Mouse (Mus musculus): ENCODE results near the gene Lefty2. TPM values are rescaled to one million over a fixed set of nuclear protein-coding genes. Genes with fewer than 3 reads are reported as not detected.

The Lefty2 gene
- total and polyA plus RNA-seq, 3 experiments: not detected

- no peak for TF ChIP-seq ZNF384 (IDR thresholded peaks at IDR 0.05; ENCODE audit: low read depth, low read length)
- peak; percentile 59 for TF ChIP-seq TCF12 (IDR thresholded peaks at IDR 0.05; ENCODE audit: low read depth, low read length)
- TF ChIP-seq MAFK (IDR thresholded peaks at IDR 0.05; ENCODE audit: borderline replicate concordance, low read depth, low read length): no peak
- no peak for TF ChIP-seq MYC (IDR thresholded peaks at IDR 0.05; ENCODE audit: low read depth, low read length)
- peak; percentile 65 for TF ChIP-seq GATA1 (IDR thresholded peaks at IDR 0.05; ENCODE audit: low read depth, low read length)
- TF ChIP-seq NELFE (IDR thresholded peaks at IDR 0.05; ENCODE audit: low read depth, low read length): no peak
- no peak for TF ChIP-seq RAD21 (IDR thresholded peaks at IDR 0.05; ENCODE audit: low read depth, low read length)
- TF ChIP-seq E2F4 (IDR thresholded peaks at IDR 0.05; ENCODE audit: borderline replicate concordance, low read depth, low read length): no peak
- TF ChIP-seq EP300 (IDR thresholded peaks at IDR 0.05; ENCODE audit: low read depth in 1 of 2, low read length in 2 of 2): peak; percentile 16 to 53; a peak in 1 of 4 replicates
- no peak for TF ChIP-seq CHD2 (IDR thresholded peaks at IDR 0.05; ENCODE audit: low read length)
- no peak for TF ChIP-seq JUND (IDR thresholded peaks at IDR 0.05; ENCODE audit: low read depth, low read length)
- TF ChIP-seq CTCF (IDR thresholded peaks at IDR 0.05 in 2 of 3, conservative IDR thresholded peaks at IDR 0.05 in 1 of 3; ENCODE audit: control insufficient read depth in 1 of 3, insufficient read depth in 1 of 3, low read depth in 2 of 3, low read length in 3 of 3, poor library complexity in 1 of 3, severe bottlenecking in 1 of 3): no peak
- TF ChIP-seq SIN3A (IDR thresholded peaks at IDR 0.05; ENCODE audit: low read length): peak; percentile 47; the same call in 1 of the 2 replicates
- TF ChIP-seq ZC3H11A (IDR thresholded peaks at IDR 0.05; ENCODE audit: low read depth, low read length): no peak
- peak; percentile 72; the same call in 1 of the 2 replicates for TF ChIP-seq TBP (IDR thresholded peaks at IDR 0.05; ENCODE audit: low read depth, low read length)
- TF ChIP-seq GABPA (IDR thresholded peaks at IDR 0.05; ENCODE audit: low read depth, low read length): no peak
- TF ChIP-seq NRF1 (IDR thresholded peaks at IDR 0.05; ENCODE audit: insufficient read depth, low read depth, low read length, poor library complexity, severe bottlenecking): no peak
- no peak for TF ChIP-seq ZMIZ1 (IDR thresholded peaks at IDR 0.05; ENCODE audit: low read depth, low read length)
- no peak for TF ChIP-seq MEF2A (IDR thresholded peaks at IDR 0.05; ENCODE audit: extremely low read depth, insufficient replicate concordance, low read depth, low read length, poor library complexity, severe bottlenecking)
- no peak for TF ChIP-seq MYB (IDR thresholded peaks at IDR 0.05; ENCODE audit: low read depth, low read length)
These were observed 29.6 kb downstream of the Lefty2 start (continued) for GRCm38 (mm10) chr1:180922273-180923048.

- H3K4me1 ChIP-seq (ENCODE audit: control insufficient read depth in 1 of 2, insufficient read depth in 2 of 2, low read length in 2 of 2): peaks cover 4 to 7% of the 10 kb centered on the region in 2 experiments
- H3K27ac ChIP-seq (ENCODE audit: control insufficient read depth, low read depth, low read length): no peak overlapping the region
- H3K79me2 ChIP-seq (ENCODE audit: control insufficient read depth, insufficient read depth, low read length, poor library complexity): no peaks in the 10 kb centered on the region
- no peak for TF ChIP-seq UBTF (IDR thresholded peaks at IDR 0.05; ENCODE audit: borderline replicate concordance, insufficient read depth, low read depth, low read length)
- no peak for TF ChIP-seq EP300 (IDR thresholded peaks at IDR 0.05; ENCODE audit: low read depth in 1 of 2, low read length in 2 of 2)
- no peak for TF ChIP-seq SMC3 (IDR thresholded peaks at IDR 0.05; ENCODE audit: low read depth, low read length)
- no peak for TF ChIP-seq MAZ (IDR thresholded peaks at IDR 0.05; ENCODE audit: low read depth, low read length)
- TF ChIP-seq TCF12 (IDR thresholded peaks at IDR 0.05; ENCODE audit: low read depth, low read length): no peak
- TF ChIP-seq RCOR1 (IDR thresholded peaks at IDR 0.05; ENCODE audit: low read depth, low read length): no peak
- no peak for TF ChIP-seq E2F4 (IDR thresholded peaks at IDR 0.05; ENCODE audit: borderline replicate concordance, low read depth, low read length)
- TF ChIP-seq MAX (IDR thresholded peaks at IDR 0.05; ENCODE audit: low read length): no peak
- TF ChIP-seq CHD2 (IDR thresholded peaks at IDR 0.05; ENCODE audit: low read length): no peak
- no peak for TF ChIP-seq GABPA (IDR thresholded peaks at IDR 0.05; ENCODE audit: low read depth, low read length)
- TF ChIP-seq NRF1 (IDR thresholded peaks at IDR 0.05; ENCODE audit: insufficient read depth, low read depth, low read length, poor library complexity, severe bottlenecking): no peak
- no peak for TF ChIP-seq CHD1 (IDR thresholded peaks at IDR 0.05; ENCODE audit: low read depth, low read length)
- TF ChIP-seq MEF2A (IDR thresholded peaks at IDR 0.05; ENCODE audit: extremely low read depth, insufficient replicate concordance, low read depth, low read length, poor library complexity, severe bottlenecking): no peak
- no peak overlapping the region for H3K4me3 ChIP-seq (ENCODE audit: control insufficient read depth in 1 of 2, insufficient read depth in 1 of 2, low read depth in 2 of 2, low read length in 2 of 2)
- DNase-seq (ENCODE audit: low read depth, low spot score): no peak
- no peaks in the 10 kb centered on the region for H3K27me3 ChIP-seq (ENCODE audit: control insufficient read depth in 1 of 2, insufficient read depth in 2 of 2, low read length in 2 of 2)
- H3K36me3 ChIP-seq (ENCODE audit: control insufficient read depth in 1 of 2, insufficient read depth in 2 of 2, low read length in 2 of 2): peaks cover 0 to 5% of the 10 kb centered on the region in 2 experiments; a peak in 2 of 4 replicates
- no peak overlapping the region for H3K9ac ChIP-seq (ENCODE audit: control insufficient read depth, low read depth, low read length, poor library complexity, severe bottlenecking)
- no peaks in the 10 kb centered on the region for H3K9me3 ChIP-seq (replicated peaks; ENCODE audit: insufficient read depth, low read length)
These were observed 31.8 kb downstream of the Lefty2 start for GRCm38 (mm10) chr1:180924737-180925136.

All from MEL (cell line).